Mouse (Mus musculus) intestine, embryonic 16.5 days (tissue): ENCODE results near the gene A430005L14Rik. TPM values are rescaled to one million over a fixed set of nuclear protein-coding genes. Genes with fewer than 3 reads are reported as not detected.
A peak's percentile ranks its signal among the peaks of the same experiment; 100 is the strongest.
"Not testable (repeated sequence)": the region's sequence is repeated elsewhere in the genome, so short reads cannot be mapped to it uniquely, and the experiment has no call there.

Experiments used
- ATAC-seq: fragments of 200-750 bp; cut with Nextera tagmentation; 2 replicates; pipeline ENCODE4 v1.8.0; 2017; ENCODE audit warnings: moderate TSS enrichment, moderate library complexity
- H3K27ac ChIP-seq: fragments of 300-500 bp; sonication (generic); 2 replicates; pipeline ENCODE4 v1.5.1; 2014; ENCODE audit warnings: mild to moderate bottlenecking, low read length
- H3K27me3 ChIP-seq: fragments of 300-500 bp; sonication (generic); replicated peaks from 2 replicates; pipeline ENCODE4 v1.6.1; 2014; ENCODE audit warnings: low read length, control low read depth, mixed read lengths; ENCODE audit not compliant: control insufficient read depth, insufficient read depth
- H3K36me3 ChIP-seq: fragments of 300-500 bp; sonication (generic); 2 replicates; pipeline ENCODE4 v1.6.1; 2014; ENCODE audit warnings: low read length, control low read depth; ENCODE audit not compliant: control insufficient read depth, insufficient read depth
- H3K4me1 ChIP-seq: fragments of 300-500 bp; sonication (generic); 2 replicates; pipeline ENCODE4 v1.6.1; 2014; ENCODE audit warnings: low read length, control low read depth, mixed read lengths; ENCODE audit not compliant: control insufficient read depth, insufficient read depth
- H3K4me2 ChIP-seq: fragments of 300-500 bp; sonication (generic); 2 replicates; pipeline ENCODE4 v1.6.1; 2014; ENCODE audit warnings: low read depth, low read length, control low read depth
- H3K4me3 ChIP-seq: fragments of 300-500 bp; sonication (generic); 2 replicates; pipeline ENCODE4 v1.5.1; 2014; ENCODE audit warnings: mild to moderate bottlenecking, low read length
- H3K9ac ChIP-seq: fragments of 300-500 bp; sonication (generic); 2 replicates; pipeline ENCODE4 v1.6.1; 2014; ENCODE audit warnings: low read depth, low read length
- H3K9me3 ChIP-seq: fragments of 300-500 bp; sonication (generic); 2 replicates; pipeline ENCODE4 v1.6.1; 2016; ENCODE audit warnings: low read length, control low read depth; ENCODE audit not compliant: control insufficient read depth
- WGBS: fragments of 180-500 bp; shearing (Covaris S2); extraction: QIAGEN DNeasy Blood & Tissue Kit; methylation state at CpG from one replicate; pipeline ENCODE4 v1.1.7; 2014; 5-methylcytosine and 5-hydroxymethylcytosine counted together
- polyA plus RNA-seq: library from polyadenylated mRNA; unstranded; fragments of >200 nt; fragmentation: Nextera tagmentation; extraction: Ambion mirVana; gene quantifications from 2 replicates; pipeline ENCODE4 v1.2.1, GENCODE M21; 2015

The A430005L14Rik gene
- polyA plus RNA-seq, result 61.8 and 67.4 TPM in 2 replicates

DNA sequence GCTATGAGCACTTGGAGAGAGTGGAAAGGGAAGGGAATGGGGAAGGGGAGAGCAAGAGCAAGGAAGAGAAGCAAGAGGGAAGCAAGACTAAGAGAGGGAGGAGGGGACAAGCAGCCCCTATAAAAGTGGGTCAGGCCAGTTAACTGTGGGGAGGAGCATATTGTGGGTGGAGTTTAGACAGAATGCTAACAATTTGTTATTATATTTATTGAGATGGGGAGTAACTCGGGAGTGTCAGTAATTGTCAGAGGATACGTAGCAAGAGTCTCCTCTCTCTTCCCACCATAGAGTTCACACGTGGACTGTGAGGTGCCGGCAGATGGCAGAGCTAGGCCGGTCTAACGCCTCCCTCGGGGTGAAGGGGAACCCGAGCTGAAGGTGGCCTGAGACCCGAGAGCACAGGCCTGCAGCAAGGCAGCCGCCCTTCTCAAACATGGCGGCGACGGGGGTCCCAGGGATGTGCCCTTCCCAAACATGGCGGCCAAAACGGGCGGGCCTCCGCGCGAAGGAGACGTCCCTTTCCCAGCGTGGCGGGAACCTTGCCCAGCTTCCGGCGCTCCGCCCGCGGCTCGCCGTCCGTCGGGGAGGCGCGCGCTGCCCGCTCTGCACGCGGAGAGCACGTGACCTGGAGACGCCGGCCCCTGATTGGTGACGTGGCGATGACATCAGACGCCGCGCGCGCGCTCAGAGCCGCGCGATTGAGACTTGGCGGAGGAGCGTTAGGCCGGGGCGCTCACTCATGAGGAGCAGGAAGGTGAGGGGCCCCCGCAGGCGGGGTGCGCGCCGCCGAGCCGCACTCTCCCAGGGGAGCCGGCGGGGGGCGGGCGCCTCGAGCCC is at the start of gene A430005L14Rik:
Gene A430005L14Rik (plus strand): TSS at position 669 of the 837 bp plus-strand sequence.
- Histone ChIP-seq H3K4me1 (peaks cover 9% of the 10 kb centered on the region; the same call in 1 of the 2 replicates), H3K4me2 (peak within 1 kb of the TSS; percentile 72), H3K9me3 (no peaks in the 10 kb centered on the region), H3K9ac (peak within 1 kb of the TSS; percentile 93), H3K27ac (peak within 1 kb of the TSS; percentile 97), H3K36me3 (peaks cover 5% of the 10 kb centered on the region; the same call in 1 of the 2 replicates), H3K4me3 (peak within 1 kb of the TSS; percentile 85), H3K27me3 (no peaks in the 10 kb centered on the region)
- ATAC-seq, result peak; percentile 98
- 1% methylated on average over 65 of the region's 67 CpGs for WGBS

DNA sequence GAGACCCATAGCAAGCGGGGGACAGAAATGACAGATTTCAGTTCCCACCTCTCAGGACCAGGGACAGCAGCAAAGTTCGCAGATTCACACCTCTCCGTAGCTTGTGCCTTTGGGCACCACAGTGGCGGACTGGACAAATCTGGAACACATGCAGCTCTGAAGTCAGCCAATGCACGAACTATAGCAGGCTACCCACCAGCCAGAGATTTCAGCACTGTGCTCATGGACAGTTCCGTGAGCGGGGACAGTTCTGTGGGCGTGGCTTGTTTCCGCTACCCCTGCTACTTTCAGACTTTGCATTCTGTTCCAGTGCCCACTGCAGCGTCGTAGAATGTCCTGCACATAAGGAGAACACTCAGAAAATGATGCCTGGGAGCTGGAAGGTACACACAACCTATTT is 49.5 kb upstream of the A430005L14Rik start:
- Histone ChIP-seq H3K4me2 (no peak overlapping the region), H3K36me3 (no peaks in the 10 kb centered on the region), H3K27ac (no peak overlapping the region), H3K4me1 (no peaks in the 10 kb centered on the region), H3K9ac (no peak overlapping the region), H3K27me3 (no peaks in the 10 kb centered on the region), H3K9me3 (no peaks in the 10 kb centered on the region), H3K4me3 (no peak overlapping the region)
- WGBS, result 22% methylated on average over 11 of the region's 11 CpGs
- ATAC-seq, result no peak

DNA sequence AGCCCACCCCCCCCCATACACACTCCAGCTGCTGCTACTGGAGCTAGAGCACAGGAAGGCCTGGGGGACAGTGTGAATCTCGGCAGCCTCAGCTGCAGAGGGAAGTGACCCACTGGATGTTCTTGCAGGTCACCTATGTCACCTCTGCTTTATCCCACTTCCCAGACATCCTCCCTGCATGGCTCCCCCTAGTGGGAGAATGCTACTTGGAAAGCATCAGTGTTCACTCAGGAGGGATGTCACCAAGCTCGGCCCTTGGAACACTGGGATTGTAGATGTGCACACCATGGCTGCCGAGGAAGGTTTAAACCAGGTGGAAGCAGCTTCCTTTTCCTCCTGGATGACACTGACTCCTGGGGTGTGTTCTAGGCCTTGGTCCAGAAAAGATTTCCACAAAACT is 43.4 kb upstream of the A430005L14Rik start:
- Histone ChIP-seq H3K36me3 (no peaks in the 10 kb centered on the region), H3K27ac (no peak overlapping the region), H3K4me2 (no peak overlapping the region), H3K4me3 (no peak overlapping the region), H3K9ac (no peak overlapping the region), H3K4me1 (no peaks in the 10 kb centered on the region), H3K9me3 (no peaks in the 10 kb centered on the region), H3K27me3 (no peaks in the 10 kb centered on the region)
- ATAC-seq, result no peak
- 68% methylated on average over 3 of the region's 3 CpGs for WGBS

DNA sequence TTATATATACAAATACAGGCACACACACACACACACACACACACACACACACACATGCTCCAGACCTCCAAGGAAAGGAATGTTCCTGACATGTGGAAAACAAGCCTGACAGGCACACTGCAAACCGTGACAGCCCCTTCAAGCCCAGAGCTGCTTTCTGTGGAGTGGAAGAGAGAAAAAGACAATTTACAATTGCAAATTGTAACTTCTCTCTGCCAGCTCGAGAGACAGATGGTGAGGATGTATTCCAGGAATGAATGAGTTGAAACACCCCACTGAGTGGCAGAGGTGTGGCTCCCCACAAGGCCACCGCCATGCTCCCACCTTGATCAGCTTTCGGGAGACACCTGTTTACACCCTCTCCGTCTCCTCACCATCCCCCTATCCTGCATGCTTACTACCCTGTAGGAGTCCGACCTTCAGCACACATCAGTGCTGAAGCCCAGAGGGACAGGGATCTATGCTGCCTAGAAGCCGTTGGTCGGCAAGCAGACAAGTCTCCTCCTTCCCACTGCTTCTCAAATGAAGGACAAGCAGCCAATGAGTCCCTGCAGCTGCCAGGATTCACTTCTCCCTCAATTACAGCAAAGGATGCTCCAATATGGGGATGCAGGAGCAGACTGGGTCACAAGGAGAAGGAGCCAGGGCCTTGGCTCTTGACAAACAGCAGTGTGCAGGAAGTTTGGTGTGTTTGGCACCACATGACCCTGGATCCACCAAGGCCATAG is 39.1 kb upstream of the A430005L14Rik start:
- Histone ChIP-seq H3K9ac (no peak overlapping the region), H3K36me3 (no peaks in the 10 kb centered on the region), H3K27me3 (no peaks in the 10 kb centered on the region), H3K9me3 (no peaks in the 10 kb centered on the region), H3K4me1 (no peaks in the 10 kb centered on the region), H3K27ac (no peak overlapping the region), H3K4me3 (no peak overlapping the region), H3K4me2 (no peak overlapping the region)
- WGBS, result 41% methylated on average over 8 of the region's 8 CpGs
- no peak for ATAC-seq

DNA sequence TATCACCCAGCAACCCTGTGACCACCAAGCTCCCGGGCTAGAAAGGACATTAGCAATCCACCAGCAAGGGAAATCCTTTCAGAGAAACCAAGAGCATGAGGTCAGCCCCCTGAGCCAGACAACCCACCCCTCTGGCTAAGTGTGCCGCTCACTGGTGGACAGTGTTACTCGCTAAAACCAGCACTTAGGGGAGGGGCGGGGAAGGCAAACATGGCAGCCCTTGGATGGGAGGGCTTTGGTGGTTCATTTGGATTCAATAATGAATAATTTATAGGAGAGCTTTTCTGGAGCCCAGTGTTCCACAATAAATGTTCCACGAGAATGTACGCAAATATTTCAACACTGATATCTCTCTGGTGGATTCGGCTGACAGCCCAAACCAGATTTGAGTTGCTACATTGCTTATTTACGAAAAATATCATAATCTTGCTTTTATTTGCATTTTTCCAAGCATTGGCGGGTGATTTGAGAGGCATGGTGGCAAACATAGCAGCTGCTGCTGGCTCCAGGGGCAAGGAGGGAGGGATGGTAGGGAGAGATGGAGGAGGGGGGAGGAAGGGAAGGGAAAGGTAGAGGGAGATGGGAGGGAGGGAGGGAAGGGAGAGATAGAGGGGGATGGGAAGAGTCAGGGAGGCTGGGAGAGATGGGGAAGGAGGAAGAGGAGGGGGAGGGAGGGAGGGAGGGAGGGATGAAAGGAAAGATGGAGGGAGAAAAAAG is 36.4 kb upstream of the A430005L14Rik start:
- Histone ChIP-seq H3K4me1 (no peaks in the 10 kb centered on the region), H3K4me3 (no peak overlapping the region), H3K9me3 (no peaks in the 10 kb centered on the region), H3K27me3 (no peaks in the 10 kb centered on the region), H3K9ac (no peak overlapping the region), H3K36me3 (no peaks in the 10 kb centered on the region), H3K4me2 (no peak overlapping the region), H3K27ac (no peak overlapping the region)
- ATAC-seq, result no peak
- WGBS, result 65% methylated on average over 9 of the region's 9 CpGs

DNA sequence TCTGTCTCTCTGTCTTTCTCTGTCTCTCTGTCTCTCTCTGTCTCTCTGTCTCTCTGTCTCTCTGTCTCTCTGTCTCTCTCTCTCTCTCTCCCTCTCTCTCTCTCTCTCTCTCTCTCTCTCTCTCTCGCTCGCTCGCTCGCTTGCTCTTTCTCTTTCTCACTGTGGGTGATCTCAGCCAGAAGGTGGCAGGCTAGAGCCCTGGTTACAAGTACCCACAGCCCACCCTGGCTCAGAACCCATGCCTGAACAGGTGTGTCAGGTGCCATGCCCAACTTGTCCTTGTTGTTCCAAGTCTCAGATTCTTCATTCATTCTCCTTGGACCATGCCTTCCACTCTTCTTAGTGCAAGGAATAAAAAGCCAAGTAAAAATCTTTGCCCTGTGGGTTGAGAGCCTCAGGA is 34.9 kb upstream of the A430005L14Rik start:
- H3K4me2 ChIP-seq, H3K4me1 ChIP-seq, H3K27ac ChIP-seq, H3K9me3 ChIP-seq, H3K27me3 ChIP-seq, ATAC-seq, H3K36me3 ChIP-seq, H3K4me3 ChIP-seq, H3K9ac ChIP-seq: not testable (repeated sequence)
- WGBS, result 37% methylated on average over 4 of the region's 4 CpGs

DNA sequence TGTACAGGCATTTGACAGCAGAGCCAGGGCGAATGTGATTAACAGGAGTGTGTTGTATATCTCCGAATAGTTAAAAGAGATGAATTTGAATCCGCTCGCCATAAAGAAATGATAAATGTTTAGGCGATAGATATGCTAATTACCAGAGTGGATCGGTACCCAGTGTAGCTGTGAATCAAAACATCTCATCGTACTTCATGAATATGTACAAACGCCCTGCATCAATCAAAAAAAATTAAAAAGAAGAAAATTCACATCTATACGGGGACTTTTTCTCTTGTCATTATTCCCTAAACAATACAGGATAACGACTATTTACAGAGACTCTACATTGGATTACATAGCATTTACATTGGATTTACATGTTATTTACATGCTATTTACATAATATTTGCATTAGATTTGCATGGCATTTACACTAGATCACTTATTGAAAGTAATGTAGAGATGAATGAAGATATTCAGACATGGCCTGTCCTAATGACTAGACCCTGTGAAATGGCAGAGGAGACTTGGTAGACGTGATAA is 28.2 kb upstream of the A430005L14Rik start:
- no peak overlapping the region for H3K9ac ChIP-seq
- no peaks in the 10 kb centered on the region for H3K36me3 ChIP-seq
- no peak overlapping the region for H3K4me2 ChIP-seq
- no peak overlapping the region for H3K27ac ChIP-seq
- H3K9me3 ChIP-seq, result no peaks in the 10 kb centered on the region
- 78% methylated on average over 11 of the region's 11 CpGs for WGBS
- ATAC-seq, result no peak
- H3K27me3 ChIP-seq, result no peaks in the 10 kb centered on the region
- no peak overlapping the region for H3K4me3 ChIP-seq
- no peaks in the 10 kb centered on the region for H3K4me1 ChIP-seq

DNA sequence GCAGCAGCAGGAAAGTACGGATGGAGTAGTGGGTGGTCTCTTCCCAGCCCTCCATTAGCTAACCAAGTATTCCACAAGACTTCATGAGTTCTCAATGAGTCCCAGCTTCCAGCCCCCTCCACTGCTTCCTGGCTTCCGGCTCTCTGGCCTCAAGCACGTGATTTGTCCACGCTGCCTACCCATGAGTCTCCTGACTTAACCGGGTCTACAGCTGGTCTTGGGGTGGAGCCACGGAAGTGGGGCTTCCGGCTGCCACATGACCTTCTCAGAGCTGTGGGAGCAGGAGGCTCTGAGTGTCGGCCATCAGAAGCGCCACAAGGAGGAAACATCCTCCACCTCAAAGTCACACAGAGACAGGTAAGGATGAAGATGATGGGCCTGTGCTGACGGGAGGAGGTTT is 27.6 kb upstream of the A430005L14Rik start:
- Histone ChIP-seq H3K4me3 (no peak overlapping the region), H3K27me3 (no peaks in the 10 kb centered on the region), H3K4me2 (no peak overlapping the region), H3K4me1 (no peaks in the 10 kb centered on the region), H3K9me3 (no peaks in the 10 kb centered on the region), H3K27ac (no peak overlapping the region), H3K36me3 (no peaks in the 10 kb centered on the region), H3K9ac (no peak overlapping the region)
- ATAC-seq, result no peak
- 64% methylated on average over 10 of the region's 10 CpGs for WGBS

DNA sequence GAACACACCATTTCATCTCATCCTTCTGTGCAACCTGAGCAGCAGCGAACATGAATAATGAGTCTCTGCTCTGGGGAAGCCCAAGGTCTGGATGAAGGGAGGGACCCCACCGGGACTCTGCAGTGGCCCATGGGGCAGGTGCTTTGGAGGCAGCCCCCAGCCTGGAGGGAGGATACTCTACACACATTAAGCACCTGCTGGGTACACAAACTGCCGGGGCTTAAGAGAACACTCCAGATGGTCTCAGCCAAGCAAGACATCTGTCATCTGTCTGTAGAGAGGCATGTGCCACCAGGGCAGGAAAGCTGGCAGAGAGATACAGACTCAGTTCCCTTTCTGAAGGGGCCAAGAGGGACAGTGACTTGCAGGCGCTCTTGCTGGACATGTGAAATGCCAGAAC is 27.1 kb upstream of the A430005L14Rik start:
- ATAC-seq, result no peak
- no peaks in the 10 kb centered on the region for H3K9me3 ChIP-seq
- no peak overlapping the region for H3K27ac ChIP-seq
- H3K4me2 ChIP-seq, result no peak overlapping the region
- H3K9ac ChIP-seq, result no peak overlapping the region
- H3K4me1 ChIP-seq, result no peaks in the 10 kb centered on the region
- H3K27me3 ChIP-seq, result no peaks in the 10 kb centered on the region
- WGBS, result 66% methylated on average over 4 of the region's 4 CpGs
- no peak overlapping the region for H3K4me3 ChIP-seq
- H3K36me3 ChIP-seq, result no peaks in the 10 kb centered on the region
